Mouse (Mus musculus): Measurements from ENCODE around the gene Ifrd1. TPM values are rescaled to one million over a fixed set of nuclear protein-coding genes. Genes with fewer than 3 reads are reported as not detected.

The Ifrd1 gene
- polyA plus RNA-seq, 1 experiment from 2014 or later: 89.6 TPM

DNA sequence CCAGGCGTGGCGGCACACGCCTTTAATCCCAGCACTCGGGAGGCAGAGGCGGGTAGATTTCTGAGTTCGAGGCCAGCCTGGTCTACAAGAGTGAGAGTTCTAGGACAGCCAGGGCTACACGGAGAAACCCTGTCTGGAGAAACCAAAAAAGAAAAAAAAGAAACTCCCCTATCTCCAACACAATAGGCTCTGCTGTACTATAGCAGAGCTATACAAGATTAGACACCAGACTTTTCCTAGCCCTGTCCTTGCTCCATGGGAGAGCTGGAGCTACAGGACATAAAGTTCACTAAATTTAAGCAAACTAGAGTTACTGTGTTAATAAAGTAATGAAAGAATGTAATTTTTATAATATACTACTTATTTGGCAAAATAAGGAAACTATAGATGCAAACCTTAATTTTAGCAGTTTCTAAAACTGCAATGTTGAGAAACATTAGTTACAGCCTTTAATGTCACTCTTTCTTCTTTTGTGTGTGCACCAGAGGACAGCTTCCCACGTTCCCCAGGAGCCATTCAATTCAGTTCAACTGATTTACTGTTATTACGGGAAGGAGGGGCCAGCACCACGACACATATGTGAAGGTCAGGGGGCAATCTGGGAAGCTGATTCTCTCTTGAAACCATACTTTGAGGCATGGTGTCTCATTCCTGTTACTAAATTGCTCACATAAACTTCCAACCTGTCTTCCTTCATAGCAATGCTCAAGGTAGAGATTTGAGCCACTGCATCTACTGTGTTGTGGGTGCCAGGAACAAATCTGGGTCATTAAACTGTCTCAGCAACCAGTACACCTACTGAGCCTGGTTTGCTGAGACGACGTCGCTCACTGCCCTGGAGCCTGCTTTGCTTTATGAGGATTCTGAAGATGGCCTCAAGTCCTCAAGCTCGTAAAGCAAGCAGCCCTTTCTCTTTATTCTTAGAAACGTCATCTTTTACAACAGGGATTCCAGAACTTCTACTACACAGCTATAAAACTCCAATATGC lies 33.1 kb downstream of the Ifrd1 start:
- Histone ChIP-seq H3K27ac (no peak overlapping the region), H3K36me3 (peaks cover 75% of the 10 kb centered on the region), H3K4me2 (no peak overlapping the region), H3K4me1 (peaks cover 11% of the 10 kb centered on the region), H3K9me3 (replicated peaks) (no peaks in the 10 kb centered on the region), H3K9ac (no peak overlapping the region), H3K4me3 (no peak overlapping the region), H3K27me3 (replicated peaks) (no peaks in the 10 kb centered on the region)
- WGBS (ENCODE audit: insufficient replicate concordance): 87% methylated on average over 15 of the region's 15 CpGs
- no peak for ATAC-seq

DNA sequence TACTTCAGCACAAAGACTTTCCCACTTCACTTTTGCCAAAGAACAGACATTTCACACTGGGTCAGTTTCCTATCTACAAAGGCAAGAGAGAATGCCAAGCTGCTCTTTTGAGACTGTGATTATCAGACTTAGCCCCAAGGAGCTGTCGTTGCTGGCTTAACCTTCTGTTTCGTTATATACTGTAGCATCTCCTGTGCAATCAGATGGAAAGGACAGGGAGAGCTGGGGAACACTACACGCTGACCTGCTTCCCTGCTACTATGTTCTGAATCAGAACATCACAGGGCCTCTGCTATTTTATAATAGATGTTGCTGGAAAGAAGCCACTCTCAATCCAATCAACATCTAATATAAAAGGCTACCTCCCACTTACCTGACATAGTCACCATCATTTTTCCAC lies 39.3 kb downstream of the Ifrd1 start:
- no peaks in the 10 kb centered on the region for H3K4me1 ChIP-seq
- H3K9ac ChIP-seq: no peak overlapping the region
- H3K4me3 ChIP-seq: no peak overlapping the region
- no peaks in the 10 kb centered on the region for H3K9me3 ChIP-seq (replicated peaks)
- no peak overlapping the region for H3K27ac ChIP-seq
- 78% methylated on average over 3 of the region's 3 CpGs for WGBS (ENCODE audit: insufficient replicate concordance)
- H3K4me2 ChIP-seq: no peak overlapping the region
- no peaks in the 10 kb centered on the region for H3K27me3 ChIP-seq (replicated peaks)
- no peak for ATAC-seq
- peaks cover 90% of the 10 kb centered on the region for H3K36me3 ChIP-seq

DNA sequence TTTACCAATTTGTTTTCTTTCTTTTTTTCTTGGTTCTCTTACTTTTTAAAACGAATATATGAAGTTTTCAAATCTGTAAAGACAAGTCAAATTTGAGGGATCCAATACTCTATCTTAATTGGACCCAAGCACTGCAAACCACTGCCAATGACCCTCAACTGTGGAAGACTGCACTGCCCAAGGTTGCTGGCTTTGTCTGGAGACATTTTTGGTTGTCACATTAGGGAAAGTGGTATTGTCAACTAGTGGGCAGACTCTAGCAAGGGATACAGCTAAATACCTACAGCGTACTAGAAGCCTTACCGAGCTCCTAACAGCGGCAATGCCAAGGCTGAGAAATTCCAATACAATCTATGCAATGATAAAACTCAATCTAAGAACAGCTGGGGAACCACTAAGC lies 40.4 kb downstream of the Ifrd1 start:
- H3K36me3 ChIP-seq: peaks cover 88% of the 10 kb centered on the region
- no peak for ATAC-seq

DNA sequence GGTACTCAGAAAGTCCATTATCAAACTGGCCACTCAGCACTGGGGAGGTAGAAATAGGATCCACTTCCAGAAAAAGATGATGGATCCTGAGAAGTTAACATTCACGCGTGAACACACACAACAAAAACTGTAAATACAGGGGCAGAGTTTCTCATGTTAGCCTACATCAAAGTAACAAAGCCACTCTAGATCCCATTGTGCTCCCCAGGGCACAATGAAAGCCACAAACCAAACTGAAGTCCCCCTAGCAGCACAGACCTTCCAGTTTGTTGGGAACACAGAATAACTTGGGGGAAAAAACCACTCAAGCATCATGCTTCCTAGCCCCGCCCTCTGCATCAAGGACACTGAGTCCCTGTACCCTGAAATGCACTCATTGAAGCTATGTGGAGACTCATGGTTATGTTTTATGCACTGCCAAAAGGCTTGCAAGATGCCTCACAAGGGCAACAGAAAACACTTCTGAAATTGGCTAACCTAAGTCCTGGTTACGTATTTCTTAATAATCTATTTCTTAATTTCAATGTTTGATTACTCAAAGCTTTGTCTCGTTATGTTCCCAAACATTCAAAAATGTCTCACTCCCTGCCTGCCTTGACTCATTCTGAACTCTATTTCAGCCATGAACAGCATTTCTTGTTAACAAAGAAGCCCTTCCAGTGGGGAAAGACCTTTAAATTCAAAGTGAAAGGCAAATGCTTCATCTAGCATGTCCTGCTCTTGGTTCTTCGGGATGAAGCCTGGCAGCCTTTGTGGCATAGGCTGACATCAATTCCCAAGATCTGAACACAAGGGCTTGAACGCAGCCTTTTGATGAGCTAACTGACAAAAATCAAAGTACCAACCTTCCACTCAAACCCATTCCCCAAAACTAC lies 45.9 kb downstream of the Ifrd1 start:
- Histone ChIP-seq H3K4me2 (no peak overlapping the region), H3K4me1 (no peaks in the 10 kb centered on the region), H3K36me3 (peaks cover 64% of the 10 kb centered on the region), H3K27me3 (replicated peaks) (no peaks in the 10 kb centered on the region), H3K27ac (no peak overlapping the region), H3K4me3 (no peak overlapping the region), H3K9me3 (replicated peaks) (no peaks in the 10 kb centered on the region), H3K9ac (no peak overlapping the region)
- WGBS (ENCODE audit: insufficient replicate concordance): 82% methylated on average over 7 of the region's 7 CpGs
- ATAC-seq: no peak

More for the DNA sequence above, 40.4 kb downstream of the Ifrd1 start:
- H3K9me3 ChIP-seq (replicated peaks): no peaks in the 10 kb centered on the region
- no peak overlapping the region for H3K4me3 ChIP-seq
- 84% methylated on average over 4 of the region's 4 CpGs for WGBS (ENCODE audit: insufficient replicate concordance)
- no peak overlapping the region for H3K9ac ChIP-seq
- no peaks in the 10 kb centered on the region for H3K4me1 ChIP-seq
- H3K27ac ChIP-seq: no peak overlapping the region
- no peaks in the 10 kb centered on the region for H3K27me3 ChIP-seq (replicated peaks)
- no peak overlapping the region for H3K4me2 ChIP-seq

DNA sequence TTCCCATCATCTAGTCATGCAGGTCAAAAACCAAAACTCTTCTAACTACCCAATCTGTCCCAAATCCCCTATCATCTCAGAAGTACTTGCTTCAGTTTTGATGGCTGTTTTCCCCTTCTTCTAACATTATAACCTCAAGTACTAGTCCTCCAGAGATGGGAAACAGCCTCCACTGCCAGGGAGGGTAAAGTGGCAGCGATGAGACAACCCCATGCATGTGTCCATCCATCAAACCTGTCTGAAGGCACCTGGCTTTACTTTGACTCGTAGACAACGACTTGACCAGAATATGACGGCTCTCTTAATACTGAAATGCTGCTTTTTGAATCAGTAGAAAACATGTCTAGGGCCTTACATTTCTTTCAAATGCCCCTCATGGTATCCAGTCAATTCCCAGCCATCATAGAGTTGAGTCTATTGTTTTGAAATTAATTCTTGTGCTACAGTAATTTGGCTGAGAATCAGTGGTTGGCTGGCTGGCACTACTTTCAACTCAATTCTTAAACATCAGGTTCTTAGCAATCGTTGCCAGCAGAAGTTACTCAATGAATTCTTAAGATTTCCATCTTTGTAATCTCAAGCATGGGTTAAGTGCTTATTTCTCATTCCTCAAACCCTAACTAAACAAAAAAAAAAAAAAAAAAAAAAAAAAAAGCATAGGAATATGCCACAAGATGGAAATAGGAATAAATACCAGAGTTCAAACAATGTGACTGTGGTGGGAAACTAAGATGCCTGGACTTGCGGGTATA lies 47.6 kb downstream of the Ifrd1 start:
- H3K4me1 ChIP-seq: no peaks in the 10 kb centered on the region
- 85% methylated on average over 6 of the region's 6 CpGs for WGBS (ENCODE audit: insufficient replicate concordance)
- no peak overlapping the region for H3K27ac ChIP-seq
- no peak overlapping the region for H3K9ac ChIP-seq
- no peak overlapping the region for H3K4me3 ChIP-seq
- peaks cover 47% of the 10 kb centered on the region for H3K36me3 ChIP-seq
- no peak overlapping the region for H3K4me2 ChIP-seq
- no peak for ATAC-seq
- no peaks in the 10 kb centered on the region for H3K27me3 ChIP-seq (replicated peaks)
- H3K9me3 ChIP-seq (replicated peaks): no peaks in the 10 kb centered on the region

DNA sequence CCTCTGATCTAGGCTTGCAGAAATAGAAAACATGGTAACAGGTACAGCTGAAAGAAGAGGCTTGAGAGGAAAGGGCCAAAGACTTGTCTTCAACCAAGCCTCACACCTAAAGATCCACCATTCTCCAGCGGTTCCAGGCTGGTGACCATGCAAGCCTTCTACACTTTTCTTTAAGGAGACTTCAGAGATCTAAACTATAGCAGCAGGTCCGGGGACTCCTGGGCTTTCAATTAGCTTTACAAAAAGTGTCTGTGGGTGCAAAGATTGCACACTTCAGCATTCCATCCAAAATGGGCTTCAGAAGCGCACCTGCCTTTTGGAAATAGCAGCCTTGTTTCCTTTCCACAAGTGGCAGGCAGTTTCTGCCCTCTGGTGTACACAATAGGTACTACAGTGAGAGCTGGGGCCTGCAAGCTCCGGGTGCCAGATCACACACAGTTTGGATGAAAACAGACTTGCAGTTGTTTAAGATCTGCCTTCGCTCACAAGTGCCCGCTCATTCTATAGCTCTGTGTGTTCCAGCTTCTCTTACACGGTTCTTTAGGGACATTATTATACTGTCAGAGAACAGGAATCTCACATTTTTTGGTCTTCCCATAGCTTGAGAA lies 48.4 kb downstream of the Ifrd1 start:
- no peak overlapping the region for H3K4me2 ChIP-seq
- H3K4me1 ChIP-seq: no peaks in the 10 kb centered on the region
- no peak overlapping the region for H3K27ac ChIP-seq
- H3K9me3 ChIP-seq (replicated peaks): no peaks in the 10 kb centered on the region
- no peaks in the 10 kb centered on the region for H3K27me3 ChIP-seq (replicated peaks)
- 43% methylated on average over 7 of the region's 7 CpGs for WGBS (ENCODE audit: insufficient replicate concordance)
- peaks cover 39% of the 10 kb centered on the region for H3K36me3 ChIP-seq
- no peak overlapping the region for H3K4me3 ChIP-seq
- no peak overlapping the region for H3K9ac ChIP-seq
- no peak for ATAC-seq

DNA sequence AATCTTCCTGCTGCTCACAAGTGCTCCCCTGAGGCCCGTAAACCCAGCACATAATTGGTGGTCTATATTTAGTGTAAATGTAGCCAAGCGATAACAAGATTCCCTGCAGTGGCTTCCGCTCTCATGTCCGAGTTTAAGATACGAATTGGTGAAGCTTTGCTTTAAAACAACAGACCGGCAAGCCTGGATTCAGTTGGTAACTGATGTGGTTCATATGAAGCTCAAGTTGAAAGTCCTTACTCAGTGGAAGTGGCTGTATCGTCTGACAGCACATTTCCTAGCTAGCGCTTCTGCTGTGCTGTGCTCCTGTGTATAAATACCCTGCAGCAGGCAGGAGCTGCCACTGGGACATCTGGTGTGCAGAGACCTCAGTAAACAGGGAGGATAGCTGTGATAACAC lies 49.0 kb downstream of the Ifrd1 start, which contains the start of gene Lsmem1:
Gene Lsmem1, minus strand, starts transcription at position 189 of the 400 bp plus-strand sequence.
- WGBS (ENCODE audit: insufficient replicate concordance): 83% methylated on average over 8 of the region's 8 CpGs
- no peak within 1 kb of the TSS for H3K9ac ChIP-seq
- no peaks in the 10 kb centered on the region for H3K4me1 ChIP-seq
- no peaks in the 10 kb centered on the region for H3K9me3 ChIP-seq (replicated peaks)
- peaks cover 33% of the 10 kb centered on the region for H3K36me3 ChIP-seq
- no peak for ATAC-seq
- H3K4me3 ChIP-seq: no peak within 1 kb of the TSS
- H3K27me3 ChIP-seq (replicated peaks): no peaks in the 10 kb centered on the region
- H3K4me2 ChIP-seq: no peak within 1 kb of the TSS
- H3K27ac ChIP-seq: no peak within 1 kb of the TSS

DNA sequence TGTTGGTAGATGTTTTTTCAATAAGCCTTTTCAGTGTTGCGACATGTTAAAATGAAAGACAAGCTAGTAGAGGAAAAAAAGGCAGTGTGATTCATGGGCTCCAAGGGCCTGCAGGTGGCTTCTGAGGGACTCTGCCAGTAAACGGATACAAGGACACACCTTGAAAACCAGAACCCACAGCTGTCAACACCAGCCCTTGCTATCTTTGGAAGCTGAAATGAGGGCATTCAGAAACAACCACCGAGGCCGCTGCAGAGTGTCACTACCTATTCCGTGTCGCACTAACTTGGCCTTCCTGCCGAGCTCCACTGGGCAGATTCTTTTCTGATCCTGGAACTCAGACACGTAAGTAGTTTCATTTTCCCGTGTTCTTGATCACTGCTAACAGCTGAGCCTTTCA lies 49.9 kb downstream of the Ifrd1 start:
- Histone ChIP-seq H3K27me3 (replicated peaks) (no peaks in the 10 kb centered on the region), H3K4me3 (no peak overlapping the region), H3K4me2 (no peak overlapping the region), H3K4me1 (no peaks in the 10 kb centered on the region), H3K27ac (no peak overlapping the region), H3K36me3 (peaks cover 24% of the 10 kb centered on the region), H3K9ac (no peak overlapping the region), H3K9me3 (replicated peaks) (no peaks in the 10 kb centered on the region)
- WGBS (ENCODE audit: insufficient replicate concordance): 81% methylated on average over 9 of the region's 9 CpGs
- no peak for ATAC-seq

DNA sequence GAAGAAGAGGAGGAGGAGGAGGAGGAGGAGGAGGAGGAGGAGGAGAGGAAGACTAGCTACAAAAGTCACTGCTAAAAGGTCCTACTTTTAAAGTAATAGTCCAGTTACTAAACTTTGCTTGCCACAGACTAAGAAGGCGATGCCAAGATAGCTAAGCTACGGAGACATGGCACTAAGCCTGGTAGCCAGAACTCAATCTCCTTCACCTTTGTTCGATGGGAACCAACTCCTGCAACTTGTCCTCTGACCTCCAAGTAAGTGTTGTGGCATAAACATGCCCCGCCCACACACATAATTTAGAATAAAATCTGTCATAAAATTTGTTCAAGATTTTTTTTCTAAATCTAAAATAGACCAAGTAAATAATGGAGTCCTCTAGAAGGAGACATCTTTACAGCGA lies 50.3 kb downstream of the Ifrd1 start:
- Histone ChIP-seq H3K9me3 (replicated peaks) (no peaks in the 10 kb centered on the region), H3K4me3 (no peak overlapping the region), H3K4me1 (no peaks in the 10 kb centered on the region), H3K36me3 (peaks cover 21% of the 10 kb centered on the region), H3K4me2 (no peak overlapping the region), H3K27me3 (replicated peaks) (no peaks in the 10 kb centered on the region), H3K27ac (no peak overlapping the region), H3K9ac (no peak overlapping the region)
- no peak for ATAC-seq
- 72% methylated on average over 5 of the region's 5 CpGs for WGBS (ENCODE audit: insufficient replicate concordance)

DNA sequence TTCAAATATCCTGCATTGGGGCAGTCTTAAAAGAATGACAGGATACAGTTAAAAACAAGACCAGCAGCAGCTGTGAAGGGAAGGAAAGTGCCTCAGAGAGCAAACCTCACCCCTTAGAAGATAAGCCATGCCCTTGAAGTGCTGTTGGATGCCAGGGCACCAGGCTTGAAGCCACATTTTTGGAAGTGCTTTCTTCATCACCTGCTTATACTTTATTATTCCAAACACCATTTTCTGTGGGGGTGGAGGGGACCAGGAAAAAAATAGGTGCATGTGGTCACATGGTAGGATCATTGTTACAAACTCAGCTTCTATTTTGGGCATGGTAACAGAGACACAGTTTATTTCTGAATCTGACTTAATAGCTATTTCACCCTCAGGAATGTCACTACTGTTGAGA lies 50.8 kb downstream of the Ifrd1 start:
- Histone ChIP-seq H3K9me3 (replicated peaks) (no peaks in the 10 kb centered on the region), H3K4me3 (no peak overlapping the region), H3K36me3 (peaks cover 17% of the 10 kb centered on the region), H3K27me3 (replicated peaks) (no peaks in the 10 kb centered on the region), H3K4me2 (no peak overlapping the region), H3K4me1 (no peaks in the 10 kb centered on the region), H3K27ac (no peak overlapping the region), H3K9ac (no peak overlapping the region)
- no peak for ATAC-seq

DNA sequence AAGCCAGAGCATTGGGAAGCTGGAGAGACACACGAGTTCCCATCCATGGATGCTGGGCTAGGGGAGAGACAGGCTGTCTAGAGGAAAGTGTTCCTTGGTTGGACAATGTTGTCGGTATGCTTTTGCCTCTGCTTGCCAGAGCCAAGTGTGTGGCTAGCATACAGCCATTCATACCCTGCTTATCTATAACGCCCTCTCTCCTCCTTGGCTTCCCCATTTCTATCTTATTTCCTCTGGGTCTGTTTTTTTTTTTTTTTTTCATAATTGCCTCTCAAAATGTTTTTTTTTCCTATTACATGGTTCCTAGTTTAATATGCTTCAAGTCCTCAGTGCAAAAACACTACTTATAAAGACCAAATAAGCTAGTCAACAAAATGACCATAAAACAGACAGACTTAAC lies 62.8 kb downstream of the Ifrd1 start:
- ATAC-seq: no peak
- H3K9ac ChIP-seq: no peak overlapping the region
- no peaks in the 10 kb centered on the region for H3K4me1 ChIP-seq
- no peak overlapping the region for H3K27ac ChIP-seq
- H3K9me3 ChIP-seq (replicated peaks): peaks cover 6% of the 10 kb centered on the region
- 34% methylated on average over 3 of the region's 3 CpGs for WGBS (ENCODE audit: insufficient replicate concordance)
- no peak overlapping the region for H3K4me2 ChIP-seq
- H3K4me3 ChIP-seq: no peak overlapping the region
- no peaks in the 10 kb centered on the region for H3K27me3 ChIP-seq (replicated peaks)
- H3K36me3 ChIP-seq: no peaks in the 10 kb centered on the region
